Mouse (Mus musculus) MEL (cell line): ENCODE results near the gene Ctrc.

ENCODE experiments used
- CHD1 ChIP-seq: IDR thresholded peaks from 2 replicates; pipeline ENCODE4 v1.6.1; 2012; ENCODE audit warnings: low read depth, mild to moderate bottlenecking, inconsistent platforms, low read length, improper control_type of control experiment
- CTCF ChIP-seq, 3 experiments: IDR thresholded peaks in 2 of 3; conservative IDR thresholded peaks in 1 of 3; 2 replicates each; pipeline ENCODE4 v1.5.1; 2011 to 2012; ENCODE audit warnings: low read length in 3 of 3, low read depth in 2 of 3, mild to moderate bottlenecking in 2 of 3, improper control_type of control experiment in 1 of 3, inconsistent platforms in 1 of 3, mixed read lengths in 1 of 3, moderate library complexity in 1 of 3; ENCODE audit not compliant: control insufficient read depth in 1 of 3, insufficient read depth in 1 of 3, poor library complexity in 1 of 3, severe bottlenecking in 1 of 3
- GATA1 ChIP-seq: IDR thresholded peaks from 2 replicates; pipeline ENCODE4 v1.6.1; 2011; ENCODE audit warnings: low read depth, low read length, improper control_type of control experiment
- JUND ChIP-seq: IDR thresholded peaks from 2 replicates; pipeline ENCODE4 v1.6.1; 2011; ENCODE audit warnings: low read depth, mild to moderate bottlenecking, improper control_type of control experiment, low read length
- NELFE ChIP-seq: IDR thresholded peaks from 2 replicates; pipeline ENCODE4 v1.6.1; 2011; ENCODE audit warnings: low read depth, low read length, improper control_type of control experiment
- NRF1 ChIP-seq: IDR thresholded peaks from 2 replicates; pipeline ENCODE4 v1.6.1; 2014; ENCODE audit warnings: low read depth, mild to moderate bottlenecking, inconsistent platforms, low read length, improper control_type of control experiment, moderate library complexity; ENCODE audit not compliant: poor library complexity, insufficient read depth, severe bottlenecking
- POLR2AphosphoS2 ChIP-seq: IDR thresholded peaks from 2 replicates; pipeline ENCODE4 v1.6.1; 2011; ENCODE audit warnings: low read length, improper control_type of control experiment
- ZC3H11A ChIP-seq: IDR thresholded peaks from 2 replicates; pipeline ENCODE4 v1.6.1; 2012; ENCODE audit warnings: low read depth, mild to moderate bottlenecking, inconsistent platforms, low read length, improper control_type of control experiment

DNA sequence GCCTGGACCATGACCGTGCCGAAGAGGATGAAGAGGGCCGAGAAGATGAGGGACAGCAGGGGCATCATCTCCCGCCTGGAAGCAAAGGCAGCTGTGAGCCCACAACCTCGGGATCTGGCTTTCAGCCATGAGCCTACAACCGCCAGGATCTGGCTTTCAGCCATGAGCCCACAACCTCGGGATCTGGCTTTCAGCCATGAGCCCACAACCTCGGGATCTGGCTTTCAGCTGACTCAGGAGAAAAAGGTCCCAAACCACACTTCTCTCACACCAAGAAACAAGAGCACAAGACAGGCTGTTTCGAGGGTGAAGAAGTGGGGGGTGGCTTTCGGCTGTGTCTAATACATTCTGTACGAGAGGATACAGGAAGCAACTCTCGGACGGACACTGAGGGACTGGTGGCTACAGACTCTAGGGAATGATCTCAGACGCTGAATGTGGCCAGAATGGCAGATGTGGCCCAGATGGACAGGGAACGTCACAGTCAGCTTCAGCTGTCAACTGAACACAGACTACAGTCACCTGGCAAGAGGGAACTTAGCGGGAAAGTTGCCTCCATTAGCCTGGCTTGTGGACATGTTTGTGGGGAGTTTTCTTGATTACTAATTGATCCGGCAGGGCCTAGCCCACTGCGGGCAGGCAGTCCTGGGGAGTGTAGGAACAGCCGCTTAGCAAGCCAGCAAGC lies 79.3 kb downstream of the Ctrc start:
- TF ChIP-seq NRF1 (no peak), ZC3H11A (no peak), JUND (no peak), CTCF (IDR thresholded peaks at IDR 0.05 in 2 of 3, conservative IDR thresholded peaks at IDR 0.05 in 1 of 3; ENCODE audit: control insufficient read depth in 1 of 3, insufficient read depth in 1 of 3, low read depth in 2 of 3, low read length in 3 of 3, poor library complexity in 1 of 3, severe bottlenecking in 1 of 3) (no peak), POLR2AphosphoS2 (no peak), CHD1 (no peak), NELFE (no peak), GATA1 (no peak)
